Mouse (Mus musculus) lung, postnatal 0 days (tissue): Measurements from ENCODE around the gene Hrh2. TPM values are rescaled to one million over a fixed set of nuclear protein-coding genes. Genes with fewer than 3 reads are reported as not detected.
A peak's percentile ranks its signal among the peaks of the same experiment; 100 is the strongest.

ENCODE experiments used
- ATAC-seq: fragments of 200-750 bp; cut with Nextera tagmentation; 2 replicates; pipeline ENCODE4 v1.8.0; 2017; ENCODE audit warnings: moderate library complexity
- DNase-seq: peaks from one replicate; pipeline ENCODE4 v3.0.0-alpha.2; 2016; ENCODE audit warnings: low spot score
- H3K27ac ChIP-seq: fragments of 300-500 bp; sonication (generic); 2 replicates; pipeline ENCODE4 v1.5.1; 2014; ENCODE audit warnings: antibody characterized with exemption, mild to moderate bottlenecking, low read length, mixed read lengths
- H3K27me3 ChIP-seq: fragments of 300-500 bp; sonication (generic); replicated peaks from 2 replicates; pipeline ENCODE4 v1.6.1; 2014; ENCODE audit warnings: low read length, mixed read lengths; ENCODE audit not compliant: insufficient read depth
- H3K36me3 ChIP-seq: fragments of 300-500 bp; sonication (generic); 2 replicates; pipeline ENCODE4 v1.6.1; 2014; ENCODE audit warnings: low read length, mixed read lengths; ENCODE audit not compliant: insufficient read depth
- H3K4me1 ChIP-seq: fragments of 300-500 bp; sonication (generic); 2 replicates; pipeline ENCODE4 v1.6.1; 2014; ENCODE audit warnings: antibody characterized with exemption, low read depth, low read length, mixed read lengths; ENCODE audit not compliant: insufficient read depth
- H3K4me2 ChIP-seq: fragments of 300-500 bp; sonication (generic); replicated peaks from 2 replicates; pipeline ENCODE4 v1.6.1; 2014; ENCODE audit warnings: low read depth, mild to moderate bottlenecking, low read length, moderate library complexity, mixed read lengths
- H3K4me3 ChIP-seq: fragments of 300-500 bp; sonication (generic); 2 replicates; pipeline ENCODE4 v1.5.1; 2014; ENCODE audit warnings: low read depth, low read length
- H3K9ac ChIP-seq: fragments of 300-500 bp; sonication (generic); replicated peaks from 2 replicates; pipeline ENCODE4 v1.6.1; 2014; ENCODE audit warnings: low read depth, mild to moderate bottlenecking
- H3K9me3 ChIP-seq: fragments of 300-500 bp; sonication (generic); 2 replicates; pipeline ENCODE4 v1.6.1; 2016; ENCODE audit warnings: low read length, mixed read lengths
- CTCF ChIP-seq: IDR thresholded peaks from 2 replicates; pipeline ENCODE4 v1.5.1; 2016; ENCODE audit warnings: antibody characterized with exemption, mild to moderate bottlenecking
- EP300 ChIP-seq: IDR thresholded peaks from 2 replicates; pipeline ENCODE4 v1.6.1; 2016; ENCODE audit warnings: antibody characterized with exemption, mild to moderate bottlenecking, control low read depth
- WGBS: fragments of 180-500 bp; shearing (Covaris S2); extraction: QIAGEN DNeasy Blood & Tissue Kit; methylation state at CpG from one replicate; pipeline ENCODE4 v1.1.7; 2014; 5-methylcytosine and 5-hydroxymethylcytosine counted together
- polyA plus RNA-seq: library from polyadenylated mRNA; unstranded; fragments of >200 nt; fragmentation: Nextera tagmentation; extraction: Ambion mirVana; gene quantifications from 2 replicates; pipeline ENCODE4 v1.2.1, GENCODE M21; 2015

Hrh2 gene
- polyA plus RNA-seq, 1 experiment from 2014 or later, result 0.12 TPM

GRCm38 (mm10) chr13:54221631-54222179, 29.8 kb downstream of the Hrh2 start:
- no peaks in the 10 kb centered on the region for H3K9me3 ChIP-seq
- H3K4me2 ChIP-seq, result no peak overlapping the region
- no peaks in the 10 kb centered on the region for H3K36me3 ChIP-seq
- H3K9ac ChIP-seq, result no peak overlapping the region
- no peak overlapping the region for H3K4me3 ChIP-seq
- no peak for ATAC-seq
- no peak for DNase-seq
- 62% methylated on average over 4 of the region's 4 CpGs for WGBS
- no peaks in the 10 kb centered on the region for H3K4me1 ChIP-seq
- TF ChIP-seq CTCF, result no peak
- no peak for TF ChIP-seq EP300
- H3K27me3 ChIP-seq, result no peaks in the 10 kb centered on the region; the same call in 1 of the 2 replicates
- H3K27ac ChIP-seq, result no peak overlapping the region

GRCm38 (mm10) chr13:54222921-54223769, 31.2 kb downstream of the Hrh2 start:
- H3K27me3 ChIP-seq, result no peaks in the 10 kb centered on the region; the same call in 1 of the 2 replicates
- H3K4me2 ChIP-seq, result no peak overlapping the region
- H3K36me3 ChIP-seq, result no peaks in the 10 kb centered on the region
- ATAC-seq (no peak), DNase-seq (peak; percentile 13)
- H3K4me3 ChIP-seq, result no peak overlapping the region
- no peak overlapping the region for H3K27ac ChIP-seq
- no peaks in the 10 kb centered on the region for H3K4me1 ChIP-seq
- H3K9me3 ChIP-seq, result no peaks in the 10 kb centered on the region
- no peak for TF ChIP-seq EP300
- TF ChIP-seq CTCF, result no peak
- no peak overlapping the region for H3K9ac ChIP-seq
- 54% methylated on average over 13 of the region's 13 CpGs for WGBS

GRCm38 (mm10) chr13:54227916-54228483, 36.1 kb downstream of the Hrh2 start:
- Histone ChIP-seq H3K9ac (no peak overlapping the region), H3K4me1 (no peaks in the 10 kb centered on the region; the same call in 1 of the 2 replicates), H3K9me3 (no peaks in the 10 kb centered on the region), H3K4me2 (no peak overlapping the region), H3K36me3 (no peaks in the 10 kb centered on the region), H3K27me3 (no peaks in the 10 kb centered on the region), H3K27ac (no peak overlapping the region), H3K4me3 (no peak overlapping the region)
- no peak for ATAC-seq
- DNase-seq, result peak; percentile 65
- TF ChIP-seq CTCF (peak; percentile 75), EP300 (no peak)
- 18% methylated on average over 13 of the region's 13 CpGs for WGBS

- 30% methylated on average over 6 of the region's 6 CpGs for WGBS
- Histone ChIP-seq H3K27me3 (no peaks in the 10 kb centered on the region), H3K4me2 (no peak overlapping the region), H3K9ac (no peak overlapping the region), H3K36me3 (no peaks in the 10 kb centered on the region), H3K4me3 (no peak overlapping the region), H3K27ac (peak overlapping the region; percentile 11; the same call in 1 of the 2 replicates), H3K9me3 (no peaks in the 10 kb centered on the region), H3K4me1 (no peaks in the 10 kb centered on the region; the same call in 1 of the 2 replicates)
- peak; percentile 60 for TF ChIP-seq EP300
- TF ChIP-seq CTCF, result no peak
- DNase-seq (peak; percentile 62), ATAC-seq (no peak)
Observed at GRCm38 (mm10) chr13:54230081-54230480, 38.2 kb downstream of the Hrh2 start.

- no peaks in the 10 kb centered on the region for H3K36me3 ChIP-seq
- peak; percentile 93 for TF ChIP-seq EP300
- TF ChIP-seq CTCF, result no peak
- no peak overlapping the region for H3K9ac ChIP-seq
- WGBS, result 36% methylated on average over 10 of the region's 10 CpGs
- ATAC-seq (peak; percentile 97), DNase-seq (peak; percentile 90)
- peak overlapping the region; percentile 87 for H3K27ac ChIP-seq
- no peaks in the 10 kb centered on the region for H3K27me3 ChIP-seq
- no peaks in the 10 kb centered on the region for H3K9me3 ChIP-seq
- H3K4me2 ChIP-seq, result no peak overlapping the region
- H3K4me1 ChIP-seq, result no peaks in the 10 kb centered on the region; the same call in 1 of the 2 replicates
- H3K4me3 ChIP-seq, result no peak overlapping the region
Observed at GRCm38 (mm10) chr13:54231868-54232267, 39.9 kb downstream of the Hrh2 start.

- no peaks in the 10 kb centered on the region for H3K9me3 ChIP-seq
- no peak overlapping the region for H3K27ac ChIP-seq
- H3K27me3 ChIP-seq, result no peaks in the 10 kb centered on the region
- TF ChIP-seq CTCF (no peak), EP300 (no peak)
- H3K36me3 ChIP-seq, result no peaks in the 10 kb centered on the region
- ATAC-seq (no peak), DNase-seq (no peak)
- WGBS, result 61% methylated on average over 6 of the region's 6 CpGs
- H3K4me1 ChIP-seq, result peaks cover 4% of the 10 kb centered on the region; the same call in 1 of the 2 replicates
- H3K4me2 ChIP-seq, result no peak overlapping the region
- H3K9ac ChIP-seq, result no peak overlapping the region
- no peak overlapping the region for H3K4me3 ChIP-seq
Observed at GRCm38 (mm10) chr13:54237512-54237911, 45.6 kb downstream of the Hrh2 start.
